8 mouse cellular contexts compared by ENCODE assay signal in genomic region chr17:56251136-56251829, GRCm38 (mm10). TPM values are rescaled to one million over a fixed set of nuclear protein-coding genes. Genes with fewer than 3 reads are reported as not detected.
DNase-seq lines count a peak whose midpoint lies in the region; ATAC-seq and TF ChIP-seq lines count a peak whose summit lies in the region.

No protein-coding gene starts in this region.

- DNase-seq in ovary, postnatal 36 days (ENCODE audit: low spot score) = peak; percentile 63
- no peak for DNase-seq in ovary, adult 18-20 months (ENCODE audit: low spot score)
- DNase-seq in brain, embryonic 18.5 days (ENCODE audit: low read depth, low spot score) = peak; percentile 68
- DNase-seq in frontal cortex, adult 2 months (ENCODE audit: extremely low spot score in 1 of 2, low spot score in 1 of 2) = peak; percentile 65 to 83
- peak; percentile 84 for DNase-seq in kidney, adult 2 months
- DNase-seq in limb, embryonic 14.5 days (ENCODE audit: low spot score) = peak; percentile 50
- peak; percentile 86 for DNase-seq in naive thymus-derived CD4-positive, alpha-beta T cell, adult 2 months (ENCODE audit: low read depth)

- no peak for ATAC-seq in limb, embryonic 14.5 days (ENCODE audit: low FRiP score, low read depth)
- no peak for ATAC-seq in stomach, embryonic 14.5 days (ENCODE audit: insufficient number of reproducible peaks, insufficient read depth, low FRiP score, low read depth)

- no peak overlapping the region for H3K4me2 ChIP-seq in limb, embryonic 14.5 days (replicated peaks; ENCODE audit: low read depth, low read length, severe bottlenecking)
- no peak overlapping the region for H3K4me2 ChIP-seq in stomach, embryonic 14.5 days (replicated peaks; ENCODE audit: low read depth, low read length)

- no peaks in the 10 kb centered on the region for H3K27me3 ChIP-seq in kidney, adult 2 months (replicated peaks; ENCODE audit: control insufficient read depth, insufficient read depth, low read length)
- H3K27me3 ChIP-seq in limb, embryonic 14.5 days (ENCODE audit: control insufficient read depth, insufficient read depth, low read length) = no peaks in the 10 kb centered on the region
- H3K27me3 ChIP-seq in stomach, embryonic 14.5 days (ENCODE audit: control insufficient read depth, insufficient read depth, low read length) = no peaks in the 10 kb centered on the region

- no peak overlapping the region for H3K9ac ChIP-seq in limb, embryonic 14.5 days (ENCODE audit: low read depth, low read length, severe bottlenecking)
- H3K9ac ChIP-seq in stomach, embryonic 14.5 days (replicated peaks; ENCODE audit: low read depth, low read length) = no peak overlapping the region

- no peak overlapping the region for H3K4me3 ChIP-seq in kidney, adult 2 months (ENCODE audit: insufficient read depth, low read depth, low read length)
- no peak overlapping the region for H3K4me3 ChIP-seq in limb, embryonic 14.5 days (replicated peaks; ENCODE audit: low read length)
- no peak overlapping the region for H3K4me3 ChIP-seq in stomach, embryonic 14.5 days (ENCODE audit: low read depth, low read length)

- TF ChIP-seq CTCF in kidney, adult 2 months (conservative IDR thresholded peaks at IDR 0.05; ENCODE audit: insufficient read depth, insufficient read length, low read depth, low read length) = peak; percentile 80

- H3K36me3 ChIP-seq in kidney, adult 2 months (ENCODE audit: control insufficient read depth, insufficient read depth, low read length) = no peaks in the 10 kb centered on the region
- H3K36me3 ChIP-seq in limb, embryonic 14.5 days (ENCODE audit: control insufficient read depth, insufficient read depth, low read length) = no peaks in the 10 kb centered on the region
- H3K36me3 ChIP-seq in stomach, embryonic 14.5 days (ENCODE audit: control insufficient read depth, insufficient read depth, low read length) = no peaks in the 10 kb centered on the region

- no peaks in the 10 kb centered on the region for H3K4me1 ChIP-seq in kidney, adult 2 months (ENCODE audit: control insufficient read depth, insufficient read depth, low read length)
- H3K4me1 ChIP-seq in limb, embryonic 14.5 days (ENCODE audit: control insufficient read depth, insufficient read depth, low read length) = no peaks in the 10 kb centered on the region
- no peaks in the 10 kb centered on the region for H3K4me1 ChIP-seq in stomach, embryonic 14.5 days (ENCODE audit: control insufficient read depth, insufficient read depth, low read length)

- WGBS in kidney, adult 2 months = 25% methylated on average over 6 of the region's 6 CpGs
- 18% methylated on average over 5 of the region's 6 CpGs for WGBS in limb, embryonic 14.5 days
- WGBS in stomach, embryonic 14.5 days = 19% methylated on average over 6 of the region's 6 CpGs

- no peak for TF ChIP-seq POLR2A in kidney, adult 2 months (IDR thresholded peaks at IDR 0.05; ENCODE audit: low read depth, low read length)
- no peak for TF ChIP-seq POLR2A in limb, embryonic 14.5 days (IDR thresholded peaks at IDR 0.05; ENCODE audit: borderline replicate concordance, extremely low read depth, insufficient read depth, insufficient read length)

- H3K9me3 ChIP-seq in limb, embryonic 14.5 days (ENCODE audit: control insufficient read depth, low read length) = no peaks in the 10 kb centered on the region
- no peaks in the 10 kb centered on the region for H3K9me3 ChIP-seq in stomach, embryonic 14.5 days (ENCODE audit: control insufficient read depth, low read depth, low read length)

- H3K27ac ChIP-seq in kidney, adult 2 months (ENCODE audit: insufficient read depth, low read depth, low read length) = no peak overlapping the region
- H3K27ac ChIP-seq in limb, embryonic 14.5 days (replicated peaks; ENCODE audit: low read depth, low read length) = no peak overlapping the region
- H3K27ac ChIP-seq in stomach, embryonic 14.5 days (ENCODE audit: low read length) = peak overlapping the region; percentile 13; the same call in 1 of the 2 replicates

RNA-seq across cellular contexts. Expression of gene Fem1a, which starts 5.3 kb away (rescaled TPM):
- 23.7 and 24.1 TPM in 2 replicates for polyA plus RNA-seq in frontal cortex, adult 2 months (2012; rRNA removed)
- polyA plus RNA-seq in kidney, adult 2 months (2012; rRNA removed) = 23.7 and 28.2 TPM in 2 replicates
- polyA plus RNA-seq in limb, embryonic 14.5 days (2012; rRNA removed) = 14.5 and 18.4 TPM in 2 replicates
- 16.0 and 17.4 TPM in 2 replicates for polyA plus RNA-seq in limb, embryonic 14.5 days (2014; fragmentation: Nextera tagmentation; extraction: Ambion mirVana)
- polyA plus RNA-seq in stomach, embryonic 14.5 days (2014; fragmentation: Nextera tagmentation; extraction: Ambion mirVana) = 13.4 and 13.5 TPM in 2 replicates

RNA-seq across cellular contexts. Expression of gene Ticam1, which starts 25.3 kb away (rescaled TPM):
- 4.5 and 5.0 TPM in 2 replicates for polyA plus RNA-seq in frontal cortex, adult 2 months (2012; rRNA removed)
- polyA plus RNA-seq in kidney, adult 2 months (2012; rRNA removed) = 33.3 and 34.7 TPM in 2 replicates
- polyA plus RNA-seq in limb, embryonic 14.5 days (2012; rRNA removed) = 12.5 and 16.5 TPM in 2 replicates
- 8.2 and 8.7 TPM in 2 replicates for polyA plus RNA-seq in limb, embryonic 14.5 days (2014; fragmentation: Nextera tagmentation; extraction: Ambion mirVana)
- polyA plus RNA-seq in stomach, embryonic 14.5 days (2014; fragmentation: Nextera tagmentation; extraction: Ambion mirVana) = 7.0 and 8.1 TPM in 2 replicates

RNA-seq across cellular contexts. Expression of gene Dpp9, which starts 32.6 kb away (rescaled TPM):
- polyA plus RNA-seq in frontal cortex, adult 2 months (2012; rRNA removed) = 49.7 and 52.4 TPM in 2 replicates
- polyA plus RNA-seq in kidney, adult 2 months (2012; rRNA removed) = 35.6 and 40.9 TPM in 2 replicates
- 54.3 and 69.6 TPM in 2 replicates for polyA plus RNA-seq in limb, embryonic 14.5 days (2012; rRNA removed)
- polyA plus RNA-seq in limb, embryonic 14.5 days (2014; fragmentation: Nextera tagmentation; extraction: Ambion mirVana) = 33.9 and 37.7 TPM in 2 replicates
- 30.2 and 30.5 TPM in 2 replicates for polyA plus RNA-seq in stomach, embryonic 14.5 days (2014; fragmentation: Nextera tagmentation; extraction: Ambion mirVana)

RNA-seq across cellular contexts. Expression of gene Plin3, which starts 41.4 kb away (rescaled TPM):
- 10.8 and 11.2 TPM in 2 replicates for polyA plus RNA-seq in frontal cortex, adult 2 months (2012; rRNA removed)
- 34.8 and 43.1 TPM in 2 replicates for polyA plus RNA-seq in kidney, adult 2 months (2012; rRNA removed)
- 41.0 and 44.1 TPM in 2 replicates for polyA plus RNA-seq in limb, embryonic 14.5 days (2012; rRNA removed)
- polyA plus RNA-seq in limb, embryonic 14.5 days (2014; fragmentation: Nextera tagmentation; extraction: Ambion mirVana) = 90.1 and 90.3 TPM in 2 replicates
- 70.1 and 76.6 TPM in 2 replicates for polyA plus RNA-seq in stomach, embryonic 14.5 days (2014; fragmentation: Nextera tagmentation; extraction: Ambion mirVana)

RNA-seq across cellular contexts. Expression of gene Arrdc5, which starts 48.8 kb away (rescaled TPM):
- polyA plus RNA-seq in frontal cortex, adult 2 months (2012; rRNA removed) = not detected in 2 replicates
- not detected in 2 replicates for polyA plus RNA-seq in kidney, adult 2 months (2012; rRNA removed)
- not detected in 2 replicates for polyA plus RNA-seq in limb, embryonic 14.5 days (2012; rRNA removed)
- polyA plus RNA-seq in limb, embryonic 14.5 days (2014; fragmentation: Nextera tagmentation; extraction: Ambion mirVana) = not detected in 2 replicates
- polyA plus RNA-seq in stomach, embryonic 14.5 days (2014; fragmentation: Nextera tagmentation; extraction: Ambion mirVana) = not detected in 2 replicates
